In the genomic region with DNA sequence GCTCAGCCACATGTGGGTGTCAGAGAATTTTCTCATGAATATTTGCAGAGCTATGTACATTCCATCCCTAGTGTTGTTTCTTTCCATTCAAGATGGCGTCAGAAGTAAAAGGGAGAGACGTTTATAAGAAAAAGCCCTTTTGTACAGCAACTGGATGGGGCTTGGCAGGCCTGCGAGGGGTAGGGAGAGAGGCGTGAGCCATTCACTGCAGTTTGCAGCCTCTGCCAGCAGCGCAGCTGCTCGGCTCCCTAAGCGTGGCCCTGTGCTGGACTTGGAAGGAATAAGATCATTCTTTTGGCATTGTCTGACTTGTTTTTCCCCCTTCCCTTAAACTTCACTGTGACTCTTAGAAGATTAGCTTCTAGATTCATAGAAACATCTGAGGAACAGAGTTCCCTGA, we compare ENCODE assay signal across 11 mouse cellular contexts. TPM values are rescaled to one million over a fixed set of nuclear protein-coding genes. Genes with fewer than 3 reads are reported as not detected.
DNase-seq lines count a peak whose midpoint lies in the region; ATAC-seq and TF ChIP-seq lines count a peak whose summit lies in the region.
"Had no signal": no experiment of that assay in that cellular context is flagged by ENCODE, and none has a peak within 500 bp of the region (broad histone marks: within the 10 kb centered on the region; RNA-seq: fewer than 3 reads in every experiment).

No protein-coding gene starts in this region.

- intact Hi-C loops in heart, adult 2 months (cut with DNase I), result no loop called here

- no peak for TF ChIP-seq POLR2A in heart, adult 2 months (IDR thresholded peaks at IDR 0.05; ENCODE audit: insufficient read depth, low read depth, low read length)

- TF ChIP-seq CTCF in heart, adult 2 months (IDR thresholded peaks at IDR 0.05), result 0 out of 2 replicates have a peak, but pooled peaks have one; percentile 10

- H3K36me3 ChIP-seq in heart, adult 2 months (ENCODE audit: control insufficient read depth, insufficient read depth, low read length), result no peaks in the 10 kb centered on the region; the same call in 1 of the 2 replicates
- peaks cover 7% of the 10 kb centered on the region; the same call in 1 of the 2 replicates for H3K36me3 ChIP-seq in heart, embryonic 12.5 days
- no peaks in the 10 kb centered on the region for H3K36me3 ChIP-seq in limb, embryonic 15.5 days
- H3K36me3 ChIP-seq: limb, embryonic 12.5 days had no signal

- DNase-seq in heart, adult 2 months, result peak; percentile 70 to 83
- peak; percentile 64 for DNase-seq in urinary bladder, postnatal 14 days (ENCODE audit: low spot score)
- no peak for DNase-seq in urinary bladder, postnatal 10 days (ENCODE audit: low spot score)
- DNase-seq in spleen, adult 12 weeks (ENCODE audit: low spot score), result no peak
- no peak for DNase-seq in cerebellum, adult 9-11 months
- DNase-seq in spleen, postnatal 10 days (ENCODE audit: low spot score in 2 of 2), result no peak

- H3K4me1 ChIP-seq in heart, adult 2 months (ENCODE audit: control insufficient read depth, insufficient read depth, low read length), result peaks cover 4% of the 10 kb centered on the region
- no peaks in the 10 kb centered on the region for H3K4me1 ChIP-seq in heart, embryonic 12.5 days (replicated peaks)
- no peaks in the 10 kb centered on the region for H3K4me1 ChIP-seq in limb, embryonic 15.5 days
- H3K4me1 ChIP-seq: heart, embryonic 13.5 days; limb, embryonic 12.5 days had no signal

- H3K79me2 ChIP-seq in heart, adult 2 months (replicated peaks; ENCODE audit: control insufficient read depth, insufficient read depth, low read length), result no peaks in the 10 kb centered on the region

- H3K9ac ChIP-seq in heart, adult 2 months (ENCODE audit: low read depth, low read length), result no peak overlapping the region
- no peak overlapping the region for H3K9ac ChIP-seq in heart, embryonic 12.5 days
- H3K9ac ChIP-seq in limb, embryonic 15.5 days, result no peak overlapping the region
- H3K9ac ChIP-seq: heart, embryonic 13.5 days; limb, embryonic 12.5 days had no signal

- H3K4me2 ChIP-seq in heart, embryonic 12.5 days, result no peak overlapping the region
- no peak overlapping the region for H3K4me2 ChIP-seq in limb, embryonic 15.5 days
- H3K4me2 ChIP-seq: heart, embryonic 13.5 days; limb, embryonic 12.5 days had no signal

- H3K9me3 ChIP-seq in heart, embryonic 12.5 days (replicated peaks), result no peaks in the 10 kb centered on the region
- no peaks in the 10 kb centered on the region for H3K9me3 ChIP-seq in limb, embryonic 15.5 days
- H3K9me3 ChIP-seq: heart, embryonic 13.5 days; limb, embryonic 12.5 days had no signal

- WGBS in heart, adult 2 months, result 35% methylated on average over 7 of the region's 7 CpGs
- 65% methylated on average over 7 of the region's 7 CpGs for WGBS in heart, embryonic 12.5 days
- WGBS in limb, embryonic 15.5 days, result 41% methylated on average over 7 of the region's 7 CpGs

- ATAC-seq in heart, embryonic 12.5 days (ENCODE audit: insufficient number of reproducible peaks, low FRiP score), result no peak
- peak; percentile 88 for ATAC-seq in limb, embryonic 15.5 days (ENCODE audit: insufficient number of reproducible peaks, low FRiP score, low TSS enrichment, low read depth)

- H3K27me3 ChIP-seq in heart, adult 2 months (ENCODE audit: control insufficient read depth, insufficient read depth, low read length), result no peaks in the 10 kb centered on the region
- H3K27me3 ChIP-seq in heart, embryonic 12.5 days (replicated peaks), result no peaks in the 10 kb centered on the region
- H3K27me3 ChIP-seq in limb, embryonic 15.5 days, result no peaks in the 10 kb centered on the region
- H3K27me3 ChIP-seq: CH12.LX; heart, embryonic 13.5 days; limb, embryonic 12.5 days had no signal

- H3K27ac ChIP-seq in heart, adult 2 months, result peak overlapping the region; percentile 51
- H3K27ac ChIP-seq in heart, embryonic 12.5 days (ENCODE audit: poor library complexity, severe bottlenecking), result no peak overlapping the region
- peak overlapping the region; percentile 83 for H3K27ac ChIP-seq in limb, embryonic 15.5 days
- H3K27ac ChIP-seq: heart, embryonic 13.5 days; limb, embryonic 12.5 days had no signal

- no peak overlapping the region for H3K4me3 ChIP-seq in heart, adult 2 months
- H3K4me3 ChIP-seq in heart, embryonic 12.5 days, result no peak overlapping the region
- H3K4me3 ChIP-seq in limb, embryonic 15.5 days, result no peak overlapping the region
- H3K4me3 ChIP-seq: heart, embryonic 13.5 days; limb, embryonic 12.5 days had no signal

- TF ChIP-seq EP300 in heart, adult 2 months (IDR thresholded peaks at IDR 0.05; ENCODE audit: insufficient read depth, low read depth, low read length), result no peak

RNA-seq across cellular contexts. Expression of a gene that starts 14.9 kb away (rescaled TPM):
- 1 to 10 TPM; 6.6 TPM for total RNA-seq in heart, adult 2 months (2021)
- polyA plus RNA-seq in heart, adult 2 months (2012; rRNA removed), result 6.5 and 11.4 TPM in 2 replicates
- 3.2 and 4.0 TPM in 2 replicates for polyA plus RNA-seq in heart, embryonic 12.5 days (2016; fragmentation: Nextera tagmentation; extraction: Ambion mirVana)
- polyA plus RNA-seq in limb, embryonic 15.5 days (2015; fragmentation: Nextera tagmentation; extraction: Ambion mirVana), result 6.1 and 7.5 TPM in 2 replicates

RNA-seq across cellular contexts. Expression of a gene that starts 34.5 kb away (rescaled TPM):
- 10 to 100 TPM; 14.5 to 14.9 TPM for total RNA-seq in heart, adult 2 months (2021)
- 12.1 and 21.1 TPM in 2 replicates for polyA plus RNA-seq in heart, adult 2 months (2012; rRNA removed)
- polyA plus RNA-seq in heart, embryonic 12.5 days (2016; fragmentation: Nextera tagmentation; extraction: Ambion mirVana), result 18.7 and 20.5 TPM in 2 replicates
- polyA plus RNA-seq in limb, embryonic 15.5 days (2015; fragmentation: Nextera tagmentation; extraction: Ambion mirVana), result 24.4 and 25.4 TPM in 2 replicates

RNA-seq across cellular contexts. Expression of a gene that starts 34.7 kb away (rescaled TPM):
- 10 to 100 TPM in 1 of 2 experiments, 1 to 10 TPM in 1; 9.8 to 10.2 TPM for total RNA-seq in heart, adult 2 months (2021)
- polyA plus RNA-seq in heart, adult 2 months (2012; rRNA removed), result 3.6 and 8.1 TPM in 2 replicates
- polyA plus RNA-seq in heart, embryonic 12.5 days (2016; fragmentation: Nextera tagmentation; extraction: Ambion mirVana), result 23.9 and 24.9 TPM in 2 replicates
- polyA plus RNA-seq in limb, embryonic 15.5 days (2015; fragmentation: Nextera tagmentation; extraction: Ambion mirVana), result 21.8 and 23.2 TPM in 2 replicates

Comparison
In these comparisons a context has a peak if more than half of its experiments do, and no peak if none do; other contexts are left out.
1. DNase-seq: peak in heart, adult 2 months (2 of 2) and urinary bladder, postnatal 14 days (single experiment); none in urinary bladder, postnatal 10 days (single experiment), spleen, adult 12 weeks (single experiment), cerebellum, adult 9-11 months (single experiment) and spleen, postnatal 10 days (0 of 2).